ENCODE assay signal across 1 mouse cellular context in the genomic region with DNA sequence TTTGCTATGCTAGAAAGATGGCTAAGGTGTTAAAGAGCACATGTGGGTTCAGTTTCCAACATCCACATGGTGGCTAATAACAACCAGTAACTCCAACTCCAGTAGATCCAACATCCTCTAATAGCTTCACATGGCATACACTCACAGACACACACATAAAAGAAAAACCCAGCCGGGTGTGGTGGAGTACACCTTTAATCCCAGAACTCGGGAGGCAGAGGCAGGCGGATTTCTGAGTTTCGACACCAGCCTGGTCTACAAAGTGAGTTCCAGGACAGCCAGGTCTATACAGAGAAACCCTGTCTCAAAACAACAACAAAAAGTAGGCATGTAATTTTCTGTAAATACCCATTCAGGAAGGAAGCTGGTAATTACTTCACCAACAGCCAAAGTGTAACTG.
TF ChIP-seq lines count a peak whose summit lies in the region.

No protein-coding gene starts in this region.

TF ChIP-seq in ES-E14, 5 proteins besides CTCF, POLR2A, EP300 and RAD21:
- TF ChIP-seq HCFC1 (IDR thresholded peaks at IDR 0.05; ENCODE audit: borderline replicate concordance, insufficient read depth, low read length) (no peak), MAFK (IDR thresholded peaks at IDR 0.05; ENCODE audit: insufficient read depth, low read depth, low read length) (no peak), CHD2 (IDR thresholded peaks at IDR 0.05; ENCODE audit: low read depth, low read length) (no peak), ZNF384 (IDR thresholded peaks at IDR 0.05; ENCODE audit: low read depth, low read length) (no peak), ZC3H11A (IDR thresholded peaks at IDR 0.05; ENCODE audit: borderline replicate concordance, low read depth, low read length) (no peak)
TF ChIP-seq in ES-E14: peak in this region for 0.
